Mouse (Mus musculus): ENCODE measurements around the gene Ciita.

DNA sequence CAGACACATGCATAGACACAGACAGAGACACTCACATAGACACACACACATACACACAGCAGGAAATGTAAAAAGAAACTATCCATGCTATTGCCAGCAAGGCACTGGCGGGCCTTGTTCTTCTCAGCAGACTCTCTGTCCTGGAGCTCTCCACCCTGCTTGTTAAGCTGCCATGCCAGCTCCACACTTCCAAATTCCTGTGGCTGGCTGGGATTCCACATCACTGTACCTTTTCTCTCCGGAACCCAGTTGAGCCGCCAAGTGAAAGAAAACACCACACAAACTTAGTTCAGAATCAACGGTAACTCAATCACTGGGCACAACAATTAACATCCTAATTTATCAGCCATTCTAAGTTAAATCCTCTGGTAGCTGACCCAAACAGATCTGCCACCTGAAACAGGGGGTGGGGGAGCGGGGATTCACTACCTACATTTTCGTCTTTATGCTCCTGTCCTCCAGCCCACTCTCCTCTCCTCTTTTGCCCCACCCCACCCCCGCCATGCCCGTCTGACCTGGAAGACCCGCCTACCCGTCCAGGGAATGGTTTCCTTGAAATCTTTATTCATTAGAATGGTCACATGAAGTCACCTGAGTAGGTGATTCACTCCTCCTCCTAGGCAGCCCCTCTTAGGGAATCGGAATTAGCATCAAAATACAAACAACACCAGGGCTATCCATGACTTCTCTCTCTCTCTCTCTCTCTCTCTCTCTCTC lies 12.3 kb upstream of the Ciita start:
- no peak for TF ChIP-seq POLR2A (IDR thresholded peaks at IDR 0.05; ENCODE audit: borderline replicate concordance, extremely low read depth, low read depth, low read length)
- TF ChIP-seq CTCF (IDR thresholded peaks at IDR 0.05; ENCODE audit: insufficient read depth, low read length), result no peak
